Mouse (Mus musculus): Measurements from ENCODE around the gene Chrdl2.

GRCm38 (mm10) chr7:100008765-100009164, 2.8 kb downstream of the Chrdl2 start:
- no peak for TF ChIP-seq CTCF (IDR thresholded peaks at IDR 0.05; ENCODE audit: low read depth, low read length)
- no peak for TF ChIP-seq POLR2A (IDR thresholded peaks at IDR 0.05; ENCODE audit: borderline replicate concordance, low read depth, low read length)

Measured in bone marrow macrophage, adult 2 months (primary cell).